Mouse (Mus musculus) hindbrain, embryonic 15.5 days (tissue): Measurements from ENCODE around the gene Pkp4. TPM values are rescaled to one million over a fixed set of nuclear protein-coding genes. Genes with fewer than 3 reads are reported as not detected.

Source experiments
- ATAC-seq: fragments of 200-750 bp; cut with Nextera tagmentation; 2 replicates; pipeline ENCODE4 v1.8.0; 2017; ENCODE audit warnings: low read depth, moderate number of reproducible peaks, moderate TSS enrichment; ENCODE audit not compliant: low FRiP score
- H3K27ac ChIP-seq: fragments of 300-500 bp; sonication (generic); replicated peaks from 2 replicates; pipeline ENCODE4 v1.5.1; 2015; ENCODE audit warnings: mild to moderate bottlenecking, inconsistent platforms
- H3K27me3 ChIP-seq: fragments of 300-500 bp; sonication (generic); 2 replicates; pipeline ENCODE4 v1.6.1; 2015; ENCODE audit warnings: control low read depth, inconsistent platforms
- H3K36me3 ChIP-seq: fragments of 300-500 bp; sonication (generic); 2 replicates; pipeline ENCODE4 v1.6.1; 2015; ENCODE audit warnings: control low read depth, inconsistent platforms
- H3K4me1 ChIP-seq: fragments of 300-500 bp; sonication (generic); replicated peaks from 2 replicates; pipeline ENCODE4 v1.6.1; 2015; ENCODE audit warnings: control low read depth, inconsistent platforms
- H3K4me2 ChIP-seq: fragments of 300-500 bp; sonication (generic); 2 replicates; pipeline ENCODE4 v1.6.1; 2015; ENCODE audit warnings: moderate library complexity, mild to moderate bottlenecking, inconsistent platforms
- H3K4me3 ChIP-seq: fragments of 300-500 bp; sonication (generic); 2 replicates; pipeline ENCODE4 v1.5.1; 2015; ENCODE audit warnings: mild to moderate bottlenecking, inconsistent platforms
- H3K9ac ChIP-seq: fragments of 300-500 bp; sonication (generic); 2 replicates; pipeline ENCODE4 v1.6.1; 2015; ENCODE audit warnings: inconsistent platforms
- H3K9me3 ChIP-seq: fragments of 300-500 bp; sonication (generic); 2 replicates; pipeline ENCODE4 v1.6.1; 2016; ENCODE audit warnings: control low read depth, inconsistent platforms
- WGBS: fragments of 180-500 bp; shearing (Covaris S2); methylation state at CpG from one replicate; pipeline ENCODE4 v1.1.7; 2015; 5-methylcytosine and 5-hydroxymethylcytosine counted together
- polyA plus RNA-seq: library from polyadenylated mRNA; unstranded; fragments of >200 nt; fragmentation: Nextera tagmentation; extraction: Ambion mirVana; gene quantifications from 2 replicates; pipeline ENCODE4 v1.2.1, GENCODE M21; 2015

Pkp4 gene
- polyA plus RNA-seq, 1 experiment from 2014 or later, result 24.7 TPM

GRCm38 (mm10) chr2:59248806-59249205, 88.2 kb downstream of the Pkp4 start:
- Histone ChIP-seq H3K9ac (no peak overlapping the region), H3K27me3 (no peaks in the 10 kb centered on the region), H3K4me3 (no peak overlapping the region), H3K36me3 (no peaks in the 10 kb centered on the region), H3K9me3 (no peaks in the 10 kb centered on the region), H3K4me2 (no peak overlapping the region), H3K4me1 (no peaks in the 10 kb centered on the region), H3K27ac (no peak overlapping the region)
- WGBS, result 82% methylated on average over 3 of the region's 3 CpGs
- no peak for ATAC-seq

- H3K4me3 ChIP-seq, result no peak overlapping the region
- ATAC-seq, result no peak
Observed at GRCm38 (mm10) chr2:59252818-59253217, 92.2 kb downstream of the Pkp4 start.

GRCm38 (mm10) chr2:59253435-59253834, 92.8 kb downstream of the Pkp4 start:
- Histone ChIP-seq H3K9me3 (no peaks in the 10 kb centered on the region), H3K9ac (no peak overlapping the region), H3K27me3 (no peaks in the 10 kb centered on the region), H3K4me3 (no peak overlapping the region), H3K36me3 (no peaks in the 10 kb centered on the region), H3K4me1 (no peaks in the 10 kb centered on the region), H3K4me2 (no peak overlapping the region), H3K27ac (no peak overlapping the region)
- 92% methylated on average over 3 of the region's 3 CpGs for WGBS
- no peak for ATAC-seq

More at GRCm38 (mm10) chr2:59252818-59253217, 92.2 kb downstream of the Pkp4 start:
- Histone ChIP-seq H3K27me3 (no peaks in the 10 kb centered on the region), H3K4me2 (no peak overlapping the region), H3K27ac (no peak overlapping the region), H3K9me3 (no peaks in the 10 kb centered on the region), H3K36me3 (no peaks in the 10 kb centered on the region), H3K9ac (no peak overlapping the region), H3K4me1 (no peaks in the 10 kb centered on the region)

GRCm38 (mm10) chr2:59258821-59259231, 98.2 kb downstream of the Pkp4 start:
- H3K4me2 ChIP-seq, result no peak overlapping the region
- 70% methylated on average over 6 of the region's 6 CpGs for WGBS
- peak; percentile 59; the same call in 1 of the 2 replicates for ATAC-seq
- H3K27ac ChIP-seq, result no peak overlapping the region
- H3K9me3 ChIP-seq, result no peaks in the 10 kb centered on the region
- H3K27me3 ChIP-seq, result no peaks in the 10 kb centered on the region
- H3K9ac ChIP-seq, result no peak overlapping the region
- H3K4me3 ChIP-seq, result no peak overlapping the region
- H3K4me1 ChIP-seq, result no peaks in the 10 kb centered on the region
- no peaks in the 10 kb centered on the region for H3K36me3 ChIP-seq

GRCm38 (mm10) chr2:59259346-59259745, 98.7 kb downstream of the Pkp4 start:
- H3K27me3 ChIP-seq, result no peaks in the 10 kb centered on the region
- WGBS, result 83% methylated on average over 6 of the region's 6 CpGs
- no peak overlapping the region for H3K4me2 ChIP-seq
- no peaks in the 10 kb centered on the region for H3K36me3 ChIP-seq
- no peak overlapping the region for H3K4me3 ChIP-seq
- no peaks in the 10 kb centered on the region for H3K9me3 ChIP-seq
- ATAC-seq, result no peak
- no peaks in the 10 kb centered on the region for H3K4me1 ChIP-seq
- no peak overlapping the region for H3K27ac ChIP-seq
- no peak overlapping the region for H3K9ac ChIP-seq

GRCm38 (mm10) chr2:59261203-59261602, 100.6 kb downstream of the Pkp4 start:
- H3K27me3 ChIP-seq, result no peaks in the 10 kb centered on the region
- WGBS, result 93% methylated on average over 2 of the region's 2 CpGs
- H3K27ac ChIP-seq, result no peak overlapping the region
- H3K9ac ChIP-seq, result no peak overlapping the region
- no peak overlapping the region for H3K4me3 ChIP-seq
- no peaks in the 10 kb centered on the region for H3K4me1 ChIP-seq
- H3K36me3 ChIP-seq, result no peaks in the 10 kb centered on the region
- ATAC-seq, result no peak
- no peak overlapping the region for H3K4me2 ChIP-seq
- no peaks in the 10 kb centered on the region for H3K9me3 ChIP-seq

GRCm38 (mm10) chr2:59266428-59266827, 105.8 kb downstream of the Pkp4 start:
- Histone ChIP-seq H3K9me3 (no peaks in the 10 kb centered on the region), H3K36me3 (no peaks in the 10 kb centered on the region), H3K27me3 (no peaks in the 10 kb centered on the region), H3K4me1 (no peaks in the 10 kb centered on the region), H3K4me2 (no peak overlapping the region), H3K4me3 (no peak overlapping the region), H3K9ac (no peak overlapping the region), H3K27ac (no peak overlapping the region)
- no peak for ATAC-seq
- 96% methylated on average over 14 of the region's 14 CpGs for WGBS

GRCm38 (mm10) chr2:59271835-59272234, 111.2 kb downstream of the Pkp4 start:
- WGBS, result 72% methylated on average over 8 of the region's 8 CpGs

GRCm38 (mm10) chr2:59272713-59273112, 112.1 kb downstream of the Pkp4 start:
- no peaks in the 10 kb centered on the region for H3K27me3 ChIP-seq
- WGBS, result 82% methylated on average over 6 of the region's 6 CpGs
- no peak overlapping the region for H3K9ac ChIP-seq
- no peak for ATAC-seq
- no peaks in the 10 kb centered on the region for H3K9me3 ChIP-seq
- H3K4me1 ChIP-seq, result no peaks in the 10 kb centered on the region; the same call in 1 of the 2 replicates
- no peaks in the 10 kb centered on the region for H3K36me3 ChIP-seq
- no peak overlapping the region for H3K27ac ChIP-seq
- H3K4me2 ChIP-seq, result no peak overlapping the region
- no peak overlapping the region for H3K4me3 ChIP-seq

More at GRCm38 (mm10) chr2:59271835-59272234, 111.2 kb downstream of the Pkp4 start:
- H3K9ac ChIP-seq, result no peak overlapping the region
- no peak overlapping the region for H3K4me2 ChIP-seq
- H3K4me1 ChIP-seq, result no peaks in the 10 kb centered on the region; the same call in 1 of the 2 replicates
- H3K4me3 ChIP-seq, result no peak overlapping the region
- no peaks in the 10 kb centered on the region for H3K9me3 ChIP-seq
- no peaks in the 10 kb centered on the region for H3K36me3 ChIP-seq
- no peak overlapping the region for H3K27ac ChIP-seq
- H3K27me3 ChIP-seq, result no peaks in the 10 kb centered on the region
- 0 out of 2 replicates have a peak, but pooled peaks have one; percentile 19 for ATAC-seq

GRCm38 (mm10) chr2:59280914-59281562, 120.4 kb downstream of the Pkp4 start:
- Histone ChIP-seq H3K4me2 (no peak overlapping the region), H3K9ac (no peak overlapping the region), H3K27me3 (no peaks in the 10 kb centered on the region), H3K9me3 (no peaks in the 10 kb centered on the region), H3K4me3 (no peak overlapping the region), H3K27ac (0 out of 2 replicates have a peak overlapping the region, but pooled peaks have one; percentile 25), H3K4me1 (no peaks in the 10 kb centered on the region), H3K36me3 (no peaks in the 10 kb centered on the region)
- 81% methylated on average over 7 of the region's 7 CpGs for WGBS
- ATAC-seq, result peak; percentile 63; the same call in 1 of the 2 replicates

- no peak overlapping the region for H3K27ac ChIP-seq
- 96% methylated on average over 6 of the region's 6 CpGs for WGBS
- no peak overlapping the region for H3K4me3 ChIP-seq
- H3K4me1 ChIP-seq, result no peaks in the 10 kb centered on the region
- no peak overlapping the region for H3K4me2 ChIP-seq
- H3K9ac ChIP-seq, result no peak overlapping the region
- H3K27me3 ChIP-seq, result no peaks in the 10 kb centered on the region
- no peak for ATAC-seq
- H3K9me3 ChIP-seq, result no peaks in the 10 kb centered on the region
- H3K36me3 ChIP-seq, result no peaks in the 10 kb centered on the region
Observed at GRCm38 (mm10) chr2:59282966-59283365, 122.3 kb downstream of the Pkp4 start.

- H3K4me3 ChIP-seq, result no peak overlapping the region
- H3K9ac ChIP-seq, result no peak overlapping the region
- no peak overlapping the region for H3K27ac ChIP-seq
- H3K9me3 ChIP-seq, result no peaks in the 10 kb centered on the region
- H3K36me3 ChIP-seq, result no peaks in the 10 kb centered on the region
- 83% methylated on average over 5 of the region's 5 CpGs for WGBS
- H3K27me3 ChIP-seq, result no peaks in the 10 kb centered on the region
- H3K4me2 ChIP-seq, result no peak overlapping the region
- ATAC-seq, result no peak
- H3K4me1 ChIP-seq, result no peaks in the 10 kb centered on the region
Observed at GRCm38 (mm10) chr2:59284216-59284615, 123.6 kb downstream of the Pkp4 start.
